Mouse (Mus musculus): ENCODE measurements around the gene Flot2.
A peak's percentile ranks its signal among the peaks of the same experiment; 100 is the strongest.

DNA sequence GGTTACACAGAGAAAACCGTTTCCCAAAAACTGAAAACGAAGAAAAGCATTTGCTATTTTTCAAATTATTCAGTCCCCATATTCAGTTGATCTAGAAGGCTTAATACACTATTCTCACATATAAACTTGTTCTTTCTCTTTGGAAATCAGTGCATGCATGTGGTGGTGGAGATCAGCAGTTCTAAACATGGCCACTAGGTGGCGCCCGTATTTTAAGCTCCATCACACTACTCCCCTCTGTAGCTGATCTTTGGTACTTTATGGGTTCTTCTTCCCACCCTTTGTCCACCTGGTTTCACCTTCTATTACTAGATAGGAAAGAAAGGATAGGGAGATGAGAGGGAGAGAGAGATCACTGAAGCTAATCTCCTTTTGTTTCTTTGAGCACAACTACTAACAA is 18.1 kb upstream of the Flot2 start:
- TF ChIP-seq CTCF (IDR thresholded peaks at IDR 0.05; ENCODE audit: low read depth): peak; percentile 89
- TF ChIP-seq EP300 (IDR thresholded peaks at IDR 0.05; ENCODE audit: low read depth): no peak
